Mouse (Mus musculus): Measurements from ENCODE around the gene Trpm8. TPM values are rescaled to one million over a fixed set of nuclear protein-coding genes. Genes with fewer than 3 reads are reported as not detected.

The Trpm8 gene
- polyA plus RNA-seq, 1 experiment, result not detected

DNA sequence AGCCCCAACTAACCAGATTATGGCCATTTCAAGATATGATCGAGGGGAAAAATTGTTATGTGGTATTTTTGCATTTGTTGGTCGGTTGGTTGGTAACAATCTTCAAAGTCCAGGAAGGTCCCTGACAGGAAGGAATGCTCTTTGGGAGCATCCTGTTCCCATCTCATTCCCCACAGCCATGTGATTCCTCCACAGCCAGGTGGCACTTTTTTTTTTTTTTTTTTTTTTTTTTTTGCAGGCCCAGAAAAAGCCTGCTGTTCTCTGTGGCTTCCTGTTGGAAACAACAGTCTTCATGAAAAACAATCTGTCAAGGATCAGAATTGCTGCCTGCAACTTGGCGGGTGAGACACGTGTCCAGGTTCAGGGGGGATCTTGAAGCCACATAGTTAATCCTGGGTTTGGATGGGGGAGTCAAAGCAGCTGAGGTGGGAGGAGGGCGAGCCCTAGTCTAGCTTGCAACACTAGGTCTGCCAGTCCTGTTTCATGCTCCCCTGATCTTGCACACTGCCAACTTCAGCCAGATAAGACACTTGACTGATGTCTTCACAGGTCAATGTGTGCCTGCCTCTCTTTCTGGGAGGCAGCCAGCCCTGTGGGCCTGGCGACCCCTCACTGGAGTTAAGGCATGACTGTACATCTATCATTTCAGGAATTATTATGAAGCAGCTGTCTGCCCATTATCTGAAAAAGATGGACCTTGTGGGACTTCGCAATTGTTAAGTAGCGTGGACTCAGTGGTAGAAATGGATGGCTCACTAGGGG is 18.4 kb upstream of the Trpm8 start:
- Histone ChIP-seq H3K4me1 (ENCODE audit: control insufficient read depth, insufficient read depth, insufficient read length, low read length) (peaks cover 7% of the 10 kb centered on the region), H3K4me3 (ENCODE audit: low read depth, low read length) (no peak overlapping the region), H3K27me3 (ENCODE audit: control insufficient read depth, insufficient read depth, low read length) (no peaks in the 10 kb centered on the region), H3K27ac (ENCODE audit: insufficient read depth, low read depth, low read length) (no peak overlapping the region), H3K36me3 (ENCODE audit: control insufficient read depth, insufficient read depth, low read length) (peaks cover 34% of the 10 kb centered on the region)
- 71% methylated on average over 8 of the region's 8 CpGs for WGBS
- TF ChIP-seq POLR2A (IDR thresholded peaks at IDR 0.05; ENCODE audit: low read depth, low read length) (no peak), CTCF (IDR thresholded peaks at IDR 0.05; ENCODE audit: extremely low read depth, insufficient read length, insufficient replicate concordance, low read depth, low read length) (no peak)

DNA sequence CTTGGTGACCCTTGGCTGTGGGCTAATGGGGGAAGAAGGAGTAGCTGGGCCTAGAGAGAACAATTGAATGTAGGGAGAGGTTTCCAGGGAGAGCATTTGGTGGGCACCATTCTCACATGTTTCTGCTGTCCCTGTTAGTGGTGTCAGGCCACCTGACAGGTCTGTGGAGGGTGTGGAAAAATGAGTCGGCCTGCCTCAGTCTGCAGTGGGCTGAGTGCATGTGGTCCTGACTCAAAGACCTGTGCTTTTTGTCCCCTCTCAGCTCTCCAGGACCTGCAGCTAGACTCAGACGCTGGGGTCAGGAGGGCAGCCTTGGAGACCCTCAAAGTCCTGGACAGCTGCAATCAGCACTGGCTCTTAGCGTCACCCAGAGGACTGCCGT is 17.8 kb upstream of the Trpm8 start:
- Histone ChIP-seq H3K27ac (ENCODE audit: insufficient read depth, low read depth, low read length) (no peak overlapping the region), H3K36me3 (ENCODE audit: control insufficient read depth, insufficient read depth, low read length) (peaks cover 39% of the 10 kb centered on the region), H3K4me3 (ENCODE audit: low read depth, low read length) (no peak overlapping the region), H3K27me3 (ENCODE audit: control insufficient read depth, insufficient read depth, low read length) (no peaks in the 10 kb centered on the region), H3K4me1 (ENCODE audit: control insufficient read depth, insufficient read depth, insufficient read length, low read length) (peaks cover 7% of the 10 kb centered on the region)
- WGBS, result 74% methylated on average over 4 of the region's 4 CpGs
- TF ChIP-seq POLR2A (IDR thresholded peaks at IDR 0.05; ENCODE audit: low read depth, low read length), result no peak
- TF ChIP-seq CTCF (IDR thresholded peaks at IDR 0.05; ENCODE audit: extremely low read depth, insufficient read length, insufficient replicate concordance, low read depth, low read length), result no peak

DNA sequence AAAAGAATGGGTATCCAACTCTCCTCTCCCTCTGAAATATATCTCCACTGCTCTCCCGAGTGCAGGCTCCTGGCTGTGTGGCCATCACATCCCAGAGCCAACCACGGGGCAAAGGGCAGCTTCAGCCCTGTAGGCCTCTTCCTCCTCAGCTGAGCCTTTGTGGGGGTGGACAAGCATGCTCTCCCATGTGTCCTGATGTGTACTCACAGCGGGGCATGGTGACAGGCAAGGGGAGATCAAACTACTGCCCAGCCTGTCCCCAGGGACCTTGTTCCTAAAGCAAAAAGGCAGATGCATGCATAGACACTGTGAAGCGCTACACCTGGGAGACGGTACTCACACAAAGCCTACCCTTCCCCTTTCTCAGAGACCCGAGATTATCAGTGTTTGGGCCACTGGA is 17.3 kb upstream of the Trpm8 start:
- Histone ChIP-seq H3K4me1 (ENCODE audit: control insufficient read depth, insufficient read depth, insufficient read length, low read length) (peaks cover 7% of the 10 kb centered on the region), H3K4me3 (ENCODE audit: low read depth, low read length) (no peak overlapping the region), H3K27me3 (ENCODE audit: control insufficient read depth, insufficient read depth, low read length) (no peaks in the 10 kb centered on the region), H3K27ac (ENCODE audit: insufficient read depth, low read depth, low read length) (no peak overlapping the region), H3K36me3 (ENCODE audit: control insufficient read depth, insufficient read depth, low read length) (peaks cover 44% of the 10 kb centered on the region)
- WGBS, result 52% methylated on average over 6 of the region's 6 CpGs
- TF ChIP-seq POLR2A (IDR thresholded peaks at IDR 0.05; ENCODE audit: low read depth, low read length) (no peak), CTCF (IDR thresholded peaks at IDR 0.05; ENCODE audit: extremely low read depth, insufficient read length, insufficient replicate concordance, low read depth, low read length) (no peak)

DNA sequence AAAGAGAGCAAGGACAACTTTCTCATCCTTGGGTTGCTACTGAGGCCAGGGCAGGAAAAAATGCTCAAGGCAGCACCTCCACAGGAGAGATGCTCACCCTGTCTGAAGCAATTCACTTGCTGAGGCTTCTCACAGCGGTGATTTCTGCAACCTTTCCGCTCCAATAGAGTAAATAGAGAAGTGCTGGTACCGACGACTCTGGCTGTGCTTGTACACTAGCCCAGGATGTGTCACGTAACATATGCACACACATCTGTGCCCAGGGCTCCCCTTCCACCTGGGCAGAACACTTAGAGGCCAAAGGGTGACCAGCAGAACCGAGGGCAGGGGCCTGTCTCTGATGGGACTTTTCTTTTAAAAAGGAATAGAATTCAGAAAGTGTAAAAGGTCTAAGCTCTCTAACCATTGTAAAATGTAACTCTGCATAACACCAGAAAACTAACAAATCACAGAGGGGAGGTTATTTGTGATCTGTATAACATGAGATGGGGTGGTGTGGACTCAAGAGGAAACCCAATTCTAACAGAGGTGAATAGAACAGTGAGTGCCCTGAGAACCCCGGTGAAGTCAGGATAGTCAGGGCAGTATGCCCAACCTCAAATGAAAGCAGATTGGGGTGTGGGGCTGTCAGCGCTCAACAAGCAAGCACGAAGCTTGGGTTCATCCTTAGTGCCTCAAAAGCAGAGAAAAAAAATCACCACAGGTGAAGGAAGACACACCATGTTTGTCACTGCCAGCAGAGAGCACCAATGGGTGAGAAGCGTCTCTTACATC is 16.7 kb upstream of the Trpm8 start:
- 76% methylated on average over 10 of the region's 10 CpGs for WGBS
- Histone ChIP-seq H3K4me3 (ENCODE audit: low read depth, low read length) (no peak overlapping the region), H3K36me3 (ENCODE audit: control insufficient read depth, insufficient read depth, low read length) (peaks cover 51% of the 10 kb centered on the region), H3K4me1 (ENCODE audit: control insufficient read depth, insufficient read depth, insufficient read length, low read length) (peaks cover 7% of the 10 kb centered on the region), H3K27me3 (ENCODE audit: control insufficient read depth, insufficient read depth, low read length) (no peaks in the 10 kb centered on the region), H3K27ac (ENCODE audit: insufficient read depth, low read depth, low read length) (no peak overlapping the region)
- TF ChIP-seq POLR2A (IDR thresholded peaks at IDR 0.05; ENCODE audit: low read depth, low read length) (no peak), CTCF (IDR thresholded peaks at IDR 0.05; ENCODE audit: extremely low read depth, insufficient read length, insufficient replicate concordance, low read depth, low read length) (no peak)

DNA sequence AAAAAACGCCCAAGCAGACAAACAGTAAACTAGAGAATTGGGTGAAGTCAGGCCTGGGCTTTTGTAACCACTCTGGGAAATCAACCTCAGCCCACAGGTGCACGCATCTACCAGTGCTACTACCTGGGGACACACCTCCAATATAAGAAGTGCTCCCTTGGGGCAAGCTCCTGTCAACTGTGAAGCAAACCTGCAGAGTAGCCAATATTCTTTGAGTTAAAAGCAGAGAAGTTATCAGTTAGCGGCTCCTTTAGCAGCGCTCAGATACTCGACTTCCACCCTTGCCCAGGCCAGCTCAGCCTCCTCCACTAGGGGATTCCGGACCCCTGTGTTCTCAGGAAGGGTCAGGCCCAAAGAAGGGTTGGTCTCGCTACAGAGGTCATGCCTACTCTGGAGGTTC is 15.8 kb upstream of the Trpm8 start:
- WGBS, result 85% methylated on average over 7 of the region's 7 CpGs

DNA sequence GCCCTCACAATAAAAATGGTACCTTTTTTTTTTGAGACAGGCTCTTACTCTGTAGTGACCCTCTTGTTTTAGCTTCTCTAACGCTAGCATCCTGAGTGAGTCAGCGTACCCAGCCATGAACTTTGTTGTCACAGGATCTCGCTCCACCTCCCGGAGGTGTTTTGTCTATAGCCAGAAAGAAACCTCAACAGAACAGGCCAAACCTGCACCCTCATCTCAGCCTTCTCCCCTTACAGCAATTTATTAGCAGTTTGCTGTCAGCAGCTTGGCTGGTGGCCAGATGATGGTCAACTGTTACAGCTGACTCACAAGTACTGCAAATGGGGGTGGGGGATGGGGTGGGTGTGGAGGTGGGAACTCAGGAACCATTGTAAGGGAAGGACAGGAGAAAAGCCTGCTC is 15.2 kb upstream of the Trpm8 start:
- no peaks in the 10 kb centered on the region for H3K27me3 ChIP-seq (ENCODE audit: control insufficient read depth, insufficient read depth, low read length)
- peaks cover 7% of the 10 kb centered on the region for H3K4me1 ChIP-seq (ENCODE audit: control insufficient read depth, insufficient read depth, insufficient read length, low read length)
- H3K36me3 ChIP-seq (ENCODE audit: control insufficient read depth, insufficient read depth, low read length), result peaks cover 65% of the 10 kb centered on the region
- TF ChIP-seq CTCF (IDR thresholded peaks at IDR 0.05; ENCODE audit: extremely low read depth, insufficient read length, insufficient replicate concordance, low read depth, low read length) (no peak), POLR2A (IDR thresholded peaks at IDR 0.05; ENCODE audit: low read depth, low read length) (no peak)
- H3K27ac ChIP-seq (ENCODE audit: insufficient read depth, low read depth, low read length), result no peak overlapping the region
- 72% methylated on average over 4 of the region's 4 CpGs for WGBS
- H3K4me3 ChIP-seq (ENCODE audit: low read depth, low read length), result no peak overlapping the region

More for the DNA sequence above, 15.8 kb upstream of the Trpm8 start:
- peaks cover 7% of the 10 kb centered on the region for H3K4me1 ChIP-seq (ENCODE audit: control insufficient read depth, insufficient read depth, insufficient read length, low read length)
- peaks cover 60% of the 10 kb centered on the region for H3K36me3 ChIP-seq (ENCODE audit: control insufficient read depth, insufficient read depth, low read length)
- TF ChIP-seq CTCF (IDR thresholded peaks at IDR 0.05; ENCODE audit: extremely low read depth, insufficient read length, insufficient replicate concordance, low read depth, low read length) (no peak), POLR2A (IDR thresholded peaks at IDR 0.05; ENCODE audit: low read depth, low read length) (no peak)
- no peak overlapping the region for H3K27ac ChIP-seq (ENCODE audit: insufficient read depth, low read depth, low read length)
- no peaks in the 10 kb centered on the region for H3K27me3 ChIP-seq (ENCODE audit: control insufficient read depth, insufficient read depth, low read length)
- H3K4me3 ChIP-seq (ENCODE audit: low read depth, low read length), result no peak overlapping the region

DNA sequence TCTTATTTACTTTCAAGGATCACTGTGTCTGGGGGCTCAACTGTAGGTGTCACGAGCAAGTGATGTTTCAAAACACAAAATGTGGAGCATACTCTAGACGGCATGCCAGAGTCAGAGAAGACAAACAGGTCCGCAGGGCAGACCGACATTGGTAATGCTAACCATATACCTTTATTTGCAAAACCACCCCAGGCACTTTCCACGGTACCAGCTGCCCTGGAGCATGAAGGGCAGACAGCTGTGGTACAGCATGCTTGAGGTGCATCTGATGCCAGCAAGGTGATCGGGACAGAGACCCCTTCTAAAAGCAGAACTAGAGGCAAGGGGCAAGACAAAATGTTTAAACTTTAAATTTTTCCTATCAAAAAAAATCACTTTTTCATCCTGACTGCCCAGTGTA is 14.5 kb upstream of the Trpm8 start:
- no peak overlapping the region for H3K4me3 ChIP-seq (ENCODE audit: low read depth, low read length)
- no peaks in the 10 kb centered on the region for H3K27me3 ChIP-seq (ENCODE audit: control insufficient read depth, insufficient read depth, low read length)
- TF ChIP-seq POLR2A (IDR thresholded peaks at IDR 0.05; ENCODE audit: low read depth, low read length) (no peak), CTCF (IDR thresholded peaks at IDR 0.05; ENCODE audit: extremely low read depth, insufficient read length, insufficient replicate concordance, low read depth, low read length) (no peak)
- H3K4me1 ChIP-seq (ENCODE audit: control insufficient read depth, insufficient read depth, insufficient read length, low read length), result peaks cover 7% of the 10 kb centered on the region
- H3K27ac ChIP-seq (ENCODE audit: insufficient read depth, low read depth, low read length), result no peak overlapping the region
- WGBS, result 73% methylated on average over 6 of the region's 6 CpGs
- H3K36me3 ChIP-seq (ENCODE audit: control insufficient read depth, insufficient read depth, low read length), result peaks cover 72% of the 10 kb centered on the region
